Mouse (Mus musculus): ENCODE measurements around the gene Ccdc93.

DNA sequence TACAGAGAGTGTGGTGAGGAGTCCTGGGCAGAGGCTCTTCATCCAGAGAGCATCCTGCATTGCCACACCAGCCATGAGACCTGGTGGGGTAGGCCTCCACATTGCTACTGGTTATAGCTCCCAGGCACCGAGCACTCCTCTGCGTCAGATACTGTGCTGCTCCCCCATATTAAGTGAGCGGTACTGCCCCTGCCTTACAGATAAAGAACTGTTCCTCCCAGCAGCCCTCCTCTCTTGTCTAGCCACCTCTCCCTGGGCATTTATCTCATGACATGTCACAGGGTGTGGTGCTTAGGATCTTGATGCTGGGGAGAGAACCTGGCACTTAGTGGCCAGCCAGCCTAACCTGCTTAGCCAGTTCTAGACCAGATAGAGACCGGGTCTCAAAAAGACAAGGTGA is 66.2 kb downstream of the Ccdc93 start:
- TF ChIP-seq ZC3H11A (IDR thresholded peaks at IDR 0.05; ENCODE audit: low read depth, low read length) (no peak), E2F4 (IDR thresholded peaks at IDR 0.05; ENCODE audit: borderline replicate concordance, low read depth, low read length) (no peak), TCF12 (IDR thresholded peaks at IDR 0.05; ENCODE audit: low read depth, low read length) (no peak), MYB (IDR thresholded peaks at IDR 0.05; ENCODE audit: low read depth, low read length) (no peak), JUND (IDR thresholded peaks at IDR 0.05; ENCODE audit: low read depth, low read length) (no peak)
